Mouse (Mus musculus): Measurements from ENCODE around the gene Fbxl4.
"Not testable (repeated sequence)": the region's sequence is repeated elsewhere in the genome, so short reads cannot be mapped to it uniquely, and the experiment has no call there.

The Fbxl4 gene

DNA sequence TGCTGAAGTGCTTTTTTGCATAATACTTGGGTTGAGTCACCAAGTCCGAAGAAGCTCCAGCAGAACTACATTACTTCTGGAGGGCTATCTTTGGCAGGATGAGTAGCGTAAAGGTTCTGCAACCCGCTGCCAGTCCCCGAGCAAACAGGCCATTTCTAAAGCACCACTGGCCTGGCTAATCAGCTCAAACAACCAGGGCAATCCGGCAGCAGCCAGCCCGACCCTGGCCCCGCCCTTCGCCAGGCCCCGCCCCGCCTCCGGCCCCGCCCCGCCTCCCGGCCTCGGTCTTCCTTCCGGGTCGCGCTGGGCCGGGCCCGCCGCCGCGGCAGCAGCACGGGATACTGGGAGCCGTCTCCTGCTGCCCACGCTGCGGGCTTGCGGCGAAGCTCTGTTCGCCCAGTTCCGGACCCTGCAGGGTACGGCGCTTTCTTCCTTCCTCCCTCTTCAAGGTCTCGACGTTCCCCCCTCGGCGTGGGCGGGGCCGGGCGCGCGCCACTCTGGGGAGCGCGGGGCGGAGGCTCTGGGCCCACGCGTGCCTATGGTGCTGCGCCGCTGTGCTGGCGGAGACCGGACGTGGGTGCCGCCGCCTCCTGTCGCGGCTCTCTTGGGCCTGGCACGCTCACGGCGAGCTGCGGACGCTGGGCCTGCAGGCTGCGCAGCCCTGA is at the start of gene Fbxl4:
TSS of gene Fbxl4 (plus strand) at position 278 of the 665 bp plus-strand sequence.
- peak; percentile 92 for DNase-seq (ENCODE audit: low spot score)

- no peak for DNase-seq (ENCODE audit: low spot score)
Measured at GRCm38 (mm10) chr4:22314564-22314963, 42.8 kb upstream of the Fbxl4 start.

GRCm38 (mm10) chr4:22342816-22343573 is 14.3 kb upstream of the Fbxl4 start:
- DNase-seq (ENCODE audit: low spot score) = no peak

DNA sequence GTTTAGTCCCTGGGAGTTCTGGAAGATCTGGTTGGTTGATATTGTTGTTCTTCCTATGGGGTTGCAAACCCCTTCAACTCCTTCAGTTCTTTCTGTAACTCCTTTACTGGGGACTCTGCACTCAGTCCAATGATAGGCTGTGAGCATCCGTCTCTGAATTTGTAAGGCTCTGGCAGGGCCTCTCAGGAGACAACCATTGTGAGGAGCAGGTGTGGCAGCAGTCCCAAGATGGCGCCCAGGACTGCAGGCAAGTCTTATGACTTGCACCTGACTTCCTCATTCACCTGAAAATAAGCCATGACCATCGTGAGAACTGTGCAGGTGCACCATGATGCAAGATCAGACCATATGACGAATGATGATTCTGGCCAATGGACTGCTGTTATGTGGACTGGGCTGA is 8.3 kb upstream of the Fbxl4 start:
- not testable (repeated sequence) for DNase-seq (ENCODE audit: low spot score)

GRCm38 (mm10) chr4:22357931-22358300 is 573 bp downstream of the Fbxl4 start:
- DNase-seq (ENCODE audit: low spot score) = no peak

- DNase-seq (ENCODE audit: low spot score) = no peak
Measured at GRCm38 (mm10) chr4:22358487-22358886, 1.1 kb downstream of the Fbxl4 start.

GRCm38 (mm10) chr4:22367368-22367767 is 10.0 kb downstream of the Fbxl4 start:
- no peak for DNase-seq (ENCODE audit: low spot score)

DNA sequence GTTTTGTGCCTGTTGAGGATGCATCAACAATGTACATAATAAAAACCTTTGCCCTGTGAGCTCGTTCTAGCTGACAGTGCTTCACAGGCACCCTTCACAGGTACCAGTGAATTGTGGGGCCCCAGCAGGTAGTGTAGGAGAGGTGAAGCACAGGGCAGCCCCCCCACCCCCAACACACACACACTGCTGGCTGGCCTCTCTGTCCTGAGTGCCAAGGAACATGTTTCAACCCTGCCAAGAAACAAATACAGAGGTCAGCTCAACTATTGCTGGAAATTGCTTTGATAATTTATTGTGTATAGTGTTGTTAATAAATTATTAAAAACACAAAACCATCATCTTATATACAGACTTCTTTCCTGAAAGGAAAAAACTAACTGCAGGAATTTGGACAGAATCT is 21.2 kb downstream of the Fbxl4 start:
- no peak for DNase-seq (ENCODE audit: low spot score)

- no peak for DNase-seq (ENCODE audit: low spot score)
Measured at GRCm38 (mm10) chr4:22380646-22381045, 23.3 kb downstream of the Fbxl4 start.

DNA sequence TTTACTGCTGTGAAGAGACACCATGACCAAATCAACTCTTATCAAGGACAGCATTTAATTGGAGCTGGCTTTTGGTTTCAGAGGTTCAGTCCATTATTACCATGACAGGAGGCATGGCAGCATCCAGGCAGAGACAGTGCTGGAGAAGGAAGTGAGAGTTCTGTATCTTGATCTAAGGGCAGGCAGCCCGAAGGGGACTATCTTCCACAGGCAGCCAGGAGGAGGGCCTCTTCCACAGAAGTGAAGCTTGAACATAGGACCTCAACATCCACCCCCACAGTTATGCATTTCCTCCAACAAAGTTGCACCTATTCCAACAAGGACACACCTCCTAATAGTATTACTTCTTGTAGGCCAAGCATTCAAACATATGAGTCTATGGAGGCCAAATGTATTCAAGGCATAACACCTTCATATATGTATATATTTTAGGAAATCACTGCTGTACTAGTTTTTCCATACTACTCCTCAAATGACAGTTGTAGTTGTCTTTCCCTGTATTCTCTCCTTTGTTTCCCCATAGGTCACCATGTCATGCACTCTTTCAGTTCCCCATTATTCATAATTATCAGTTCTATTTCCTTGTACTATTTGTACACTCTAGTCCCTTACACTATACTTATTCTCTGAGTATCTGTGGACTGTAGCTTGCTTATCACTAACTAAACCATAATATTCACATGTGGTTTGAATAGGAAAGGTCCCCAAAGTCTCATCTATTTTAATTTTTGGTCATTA is 26.4 kb downstream of the Fbxl4 start:
- no peak for DNase-seq (ENCODE audit: low spot score)

DNA sequence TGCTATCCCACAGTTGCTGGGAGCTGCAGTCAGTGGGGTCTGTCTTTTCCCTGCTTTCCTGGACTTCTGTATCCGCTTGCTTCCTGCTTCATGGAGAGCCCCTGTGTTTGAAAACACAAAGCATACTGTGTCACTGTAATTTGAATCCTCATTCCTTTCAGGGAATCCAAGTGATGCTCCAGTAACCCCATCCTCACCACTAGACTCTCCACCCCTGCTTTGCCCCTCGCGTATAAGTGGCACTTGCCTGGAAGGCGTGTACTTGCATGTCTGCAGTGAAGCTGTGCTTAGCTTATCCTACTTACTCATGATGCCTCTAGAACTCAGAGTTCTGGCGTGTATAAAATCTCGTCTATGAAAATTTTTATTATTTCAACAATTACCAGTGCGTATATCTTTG is 32.7 kb downstream of the Fbxl4 start:
- DNase-seq (ENCODE audit: low spot score) = no peak

DNA sequence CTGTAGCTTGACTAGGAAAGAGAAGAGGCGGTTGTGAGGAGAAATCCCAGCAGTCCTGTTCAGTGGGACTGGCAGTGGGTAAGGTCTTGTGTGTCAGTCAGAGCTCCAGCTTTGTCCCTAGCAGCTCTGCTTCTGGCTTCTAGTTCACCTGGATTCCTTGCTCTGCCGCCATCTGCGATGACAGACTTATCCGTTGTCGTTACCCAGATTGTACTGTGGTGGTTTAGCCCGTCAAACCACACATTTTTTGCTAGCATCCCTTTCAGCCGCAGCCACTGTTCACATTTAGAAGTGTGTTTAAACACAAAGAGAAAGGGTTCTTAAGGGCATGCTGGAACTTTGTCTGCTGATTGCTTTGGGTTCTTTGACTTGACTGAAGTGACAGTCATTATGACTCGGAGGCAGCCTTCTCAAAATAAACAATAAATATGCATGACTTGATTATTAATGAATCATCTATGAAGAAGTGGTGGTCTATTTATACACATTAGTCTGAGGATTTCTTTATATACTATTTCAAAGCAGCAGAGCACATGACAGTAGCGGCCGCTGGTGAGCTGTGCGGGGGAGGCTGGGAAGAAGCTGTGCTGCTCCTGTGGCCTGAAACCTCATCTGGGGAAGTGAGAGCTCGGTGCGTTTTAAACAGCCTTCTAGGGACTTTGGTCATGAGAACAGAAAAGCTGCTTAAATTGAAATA is 35.6 kb downstream of the Fbxl4 start:
- DNase-seq (ENCODE audit: low spot score) = no peak

DNA sequence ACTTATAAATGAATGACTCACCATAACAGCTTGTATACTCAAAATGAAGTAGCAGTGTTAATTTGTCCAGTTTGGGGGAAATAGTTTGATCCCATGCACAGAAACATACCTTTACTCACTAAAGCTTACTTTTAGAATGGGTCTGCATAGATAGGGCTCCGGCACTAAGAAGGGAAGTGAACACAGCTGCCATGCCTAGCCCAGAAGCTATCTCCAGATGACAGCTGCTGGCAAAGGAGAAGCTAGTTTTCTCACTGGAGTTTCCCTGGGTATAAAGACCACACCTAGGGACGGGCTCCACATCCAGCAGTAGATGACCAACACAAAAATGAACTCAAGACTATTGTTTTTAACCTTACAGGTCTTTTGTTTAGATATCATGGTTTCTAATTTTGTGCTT is 38.1 kb downstream of the Fbxl4 start:
- no peak for DNase-seq (ENCODE audit: low spot score)

DNA sequence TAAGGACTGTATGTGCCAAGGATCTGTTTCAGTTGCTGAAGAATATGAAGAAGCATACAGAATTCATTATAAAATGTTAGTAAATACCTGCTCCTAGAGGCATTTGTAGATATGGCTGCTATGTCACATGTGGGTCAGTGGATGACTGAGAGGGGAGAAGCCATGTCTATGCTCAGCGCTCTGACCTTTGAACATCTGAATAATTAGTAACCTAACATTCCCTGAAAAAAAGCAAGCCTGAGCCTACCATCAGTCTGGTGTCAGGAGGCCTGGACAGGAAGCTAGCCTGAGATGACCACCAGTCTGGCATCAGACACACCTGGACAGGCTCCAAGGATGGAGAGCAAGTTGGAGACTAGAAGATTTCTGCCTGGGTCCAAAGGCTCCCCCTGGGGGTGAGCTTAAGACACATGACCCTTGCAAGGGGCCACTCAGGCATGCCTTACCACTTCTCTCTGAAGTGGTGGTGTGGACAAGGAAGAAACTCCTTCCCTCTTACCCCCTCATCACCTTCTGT is 39.2 kb downstream of the Fbxl4 start:
- DNase-seq (ENCODE audit: low spot score) = peak; percentile 47

DNA sequence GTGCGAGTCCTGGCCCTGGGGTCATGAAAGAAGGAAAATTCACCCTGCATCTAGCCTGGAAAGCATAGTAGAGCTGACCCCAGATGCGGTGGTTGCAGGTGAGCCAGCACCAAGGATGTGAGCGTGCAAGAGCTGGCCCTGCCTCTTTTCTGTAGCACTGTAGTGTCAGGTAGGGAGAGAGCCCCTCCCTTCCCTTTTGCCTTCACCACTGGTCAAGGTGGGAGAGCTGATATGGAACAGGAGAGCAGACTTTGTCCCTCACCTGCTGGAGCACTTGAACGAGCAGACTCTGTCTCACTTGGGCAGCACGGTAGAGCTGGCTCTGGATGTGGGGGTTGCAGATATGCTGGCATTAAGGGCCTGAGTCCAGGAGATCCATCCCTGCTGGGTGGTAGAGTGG is 39.7 kb downstream of the Fbxl4 start:
- no peak for DNase-seq (ENCODE audit: low spot score)

GRCm38 (mm10) chr4:22402032-22402431 is 44.7 kb downstream of the Fbxl4 start:
- DNase-seq (ENCODE audit: low spot score) = no peak

DNA sequence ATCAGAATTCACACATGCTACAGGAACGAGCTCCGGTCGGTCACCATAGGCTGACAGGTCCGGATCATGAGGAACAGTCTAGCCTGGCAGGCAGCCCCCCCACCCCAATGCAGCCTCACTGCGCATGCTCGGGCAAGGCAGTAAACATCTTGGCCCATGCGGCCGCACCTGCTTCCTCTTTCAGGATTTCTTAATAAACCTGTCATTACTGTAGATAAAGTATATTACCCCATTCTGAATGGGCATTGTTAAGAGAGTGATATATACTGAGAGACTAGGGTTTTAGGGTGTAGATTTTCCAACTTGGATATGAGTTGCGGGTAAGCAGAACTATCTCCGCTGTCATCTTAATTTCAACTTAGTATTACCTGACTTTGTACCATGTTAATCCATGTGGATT is 45.6 kb downstream of the Fbxl4 start:
- DNase-seq (ENCODE audit: low spot score) = no peak

- DNase-seq (ENCODE audit: low spot score) = no peak
Measured at GRCm38 (mm10) chr4:22420627-22421026, 63.3 kb downstream of the Fbxl4 start.

- no peak for DNase-seq (ENCODE audit: low spot score)
Measured at GRCm38 (mm10) chr4:22422400-22422799, 65.1 kb downstream of the Fbxl4 start.

DNA sequence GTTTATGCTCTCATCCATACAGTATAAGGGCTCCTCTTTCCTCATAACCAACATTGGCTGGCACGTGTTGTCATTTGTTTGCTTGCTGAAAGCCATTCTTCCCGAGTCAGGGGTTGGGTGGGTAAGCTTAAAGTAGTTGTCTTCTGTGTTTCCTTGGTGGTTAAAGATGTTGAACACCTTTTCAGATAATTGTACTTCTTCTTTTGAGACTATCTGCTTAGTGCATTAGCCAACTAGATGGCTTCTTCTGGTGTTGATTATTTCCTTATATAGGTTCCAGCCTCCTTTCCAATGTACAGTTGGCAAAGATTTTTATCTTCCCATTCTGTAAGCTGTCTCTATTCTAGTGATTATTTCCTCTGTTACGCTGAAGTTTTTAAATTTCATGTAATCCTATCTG is 70.8 kb downstream of the Fbxl4 start:
- no peak for DNase-seq (ENCODE audit: low spot score)

DNA sequence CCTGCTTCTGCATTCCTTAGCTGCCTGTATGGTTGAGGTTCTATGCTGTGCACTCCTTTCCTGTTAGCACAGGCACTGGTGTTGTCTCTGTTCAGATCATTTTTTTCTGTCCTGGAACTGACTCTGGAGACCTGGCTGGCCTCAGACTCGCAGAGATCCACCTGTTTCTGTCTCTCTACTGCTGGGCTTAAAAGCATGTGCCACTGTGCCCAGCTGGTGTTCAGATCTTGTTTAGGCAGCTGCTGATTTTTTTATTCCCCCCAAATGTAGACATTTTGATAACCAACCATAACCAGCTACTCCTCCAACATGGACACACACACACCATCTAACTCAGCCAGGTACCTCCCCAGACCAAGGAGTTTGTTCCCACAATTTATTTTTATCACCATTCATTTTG is 112.2 kb downstream of the Fbxl4 start:
- no peak for DNase-seq (ENCODE audit: low spot score)

Measured in yolk sac, embryonic 10.5 days (tissue).